Mouse (Mus musculus): ENCODE measurements around the gene Rai1. TPM values are rescaled to one million over a fixed set of nuclear protein-coding genes. Genes with fewer than 3 reads are reported as not detected.

Gene Rai1
- total and polyA plus RNA-seq, 3 experiments, result 6.6 to 22.6 (median 15.4) TPM

DNA sequence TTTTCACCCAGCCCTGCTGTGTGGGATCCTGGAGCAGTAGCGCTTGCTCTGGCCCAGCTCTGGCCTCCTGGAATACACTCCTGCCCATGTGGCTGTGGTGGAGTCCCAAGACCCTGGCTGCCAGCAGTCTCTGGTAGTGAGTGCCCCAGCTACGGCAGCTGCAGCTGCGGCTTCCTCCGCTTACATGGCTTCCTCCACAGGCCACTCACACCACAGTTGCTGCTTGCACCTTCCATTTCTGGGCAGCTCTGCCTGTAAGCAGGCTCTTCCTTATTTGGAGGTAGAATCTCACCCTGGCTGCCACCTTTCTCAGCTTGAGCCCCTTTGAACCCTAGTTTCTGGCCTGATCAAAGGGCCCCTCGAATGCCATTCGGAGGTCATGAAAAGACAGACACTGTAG is 25.7 kb downstream of the Rai1 start:
- H3K9me3 ChIP-seq (replicated peaks; ENCODE audit: low read length), result no peaks in the 10 kb centered on the region
- dilution Hi-C loops (cut with MboI; ENCODE audit: extremely low pct_ligation_motif_present, extremely low pct_unique_long_range_greater_than_20kb, low sequenced_read_pairs) (no loop called here), in situ Hi-C loops (cut with MboI; ENCODE audit: low pct_ligation_motif_present, low pct_unique_long_range_greater_than_20kb, low sequenced_read_pairs) (no loop called here)
- H3K27me3 ChIP-seq (replicated peaks), result no peaks in the 10 kb centered on the region
- TF ChIP-seq GABPA (IDR thresholded peaks at IDR 0.05; ENCODE audit: insufficient replicate concordance, low read depth, low read length) (no peak), NRF1 (IDR thresholded peaks at IDR 0.05; ENCODE audit: low read depth, low read length) (no peak), SMC3 (IDR thresholded peaks at IDR 0.05; ENCODE audit: low read depth, low read length) (no peak), ELF1 (IDR thresholded peaks at IDR 0.05; ENCODE audit: low read depth, low read length) (no peak), USF2 (conservative IDR thresholded peaks at IDR 0.05; ENCODE audit: low read depth, low read length) (no peak), JUND (conservative IDR thresholded peaks at IDR 0.05; ENCODE audit: low read depth, low read length) (no peak), POLR2AphosphoS2 (IDR thresholded peaks at IDR 0.05; ENCODE audit: low read depth, low read length) (no peak), MEF2A (IDR thresholded peaks at IDR 0.05; ENCODE audit: borderline replicate concordance, low read depth, low read length) (no peak), MAZ (IDR thresholded peaks at IDR 0.05; ENCODE audit: low read depth, low read length) (no peak), E2F4 (IDR thresholded peaks at IDR 0.05; ENCODE audit: insufficient replicate concordance, low read depth, low read length) (no peak), MYC (IDR thresholded peaks at IDR 0.05; ENCODE audit: low read depth, low read length) (no peak), SIN3A (IDR thresholded peaks at IDR 0.05; ENCODE audit: low read length) (no peak), BHLHE40 (IDR thresholded peaks at IDR 0.05; ENCODE audit: low read depth, low read length) (no peak), CHD1 (IDR thresholded peaks at IDR 0.05; ENCODE audit: low read depth, low read length) (no peak), EP300 (IDR thresholded peaks at IDR 0.05; ENCODE audit: low read length) (no peak), CHD2 (IDR thresholded peaks at IDR 0.05; ENCODE audit: low read length) (no peak)
- H3K4me3 ChIP-seq (replicated peaks in 1 of 3; ENCODE audit: low read depth in 2 of 3, low read length in 2 of 3, poor library complexity in 1 of 3), result no peak overlapping the region
- no peak overlapping the region for H3K4me2 ChIP-seq (ENCODE audit: insufficient read depth, low read depth, poor library complexity, severe bottlenecking)
- peaks cover 0 to 11% of the 10 kb centered on the region in 2 experiments for H3K36me3 ChIP-seq (replicated peaks in 1 of 2; ENCODE audit: control insufficient read depth in 1 of 2, insufficient read depth in 1 of 2, low read length in 1 of 2)
- H3K79me2 ChIP-seq (replicated peaks; ENCODE audit: control insufficient read depth, extremely low read depth, insufficient read depth, poor library complexity, severe bottlenecking), result no peaks in the 10 kb centered on the region
- no peak overlapping the region for H3K27ac ChIP-seq (ENCODE audit: insufficient read depth, low read depth)
- DNase-seq (ENCODE audit: extremely low read depth), result no peak
- peaks cover 4 to 56% of the 10 kb centered on the region in 2 experiments; a peak in 3 of 4 replicates for H3K4me1 ChIP-seq (ENCODE audit: control insufficient read depth in 1 of 2, insufficient read depth in 2 of 2)
- H3K9ac ChIP-seq (ENCODE audit: insufficient read depth, low read depth), result no peak overlapping the region

DNA sequence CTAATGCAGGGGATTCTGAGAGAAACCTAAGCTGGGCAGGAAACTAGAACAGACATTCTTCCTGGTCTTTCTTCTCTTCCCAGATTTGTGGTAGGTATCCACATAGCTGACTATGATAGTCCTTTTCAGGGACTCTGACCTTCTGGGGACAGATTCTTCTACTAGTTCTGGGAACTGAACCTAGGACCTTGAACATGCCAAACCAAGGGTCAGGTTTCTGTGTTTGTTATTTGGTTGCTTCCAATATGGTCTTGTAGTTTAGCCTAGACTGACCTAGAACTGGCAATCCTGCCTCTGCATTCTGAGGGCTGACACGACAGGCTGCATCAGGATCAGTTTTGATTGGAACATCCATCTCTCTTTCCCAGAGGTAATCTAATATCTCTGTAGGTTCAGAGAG is 27.2 kb downstream of the Rai1 start:
- Histone ChIP-seq H3K27me3 (replicated peaks) (no peaks in the 10 kb centered on the region), H3K79me2 (replicated peaks; ENCODE audit: control insufficient read depth, extremely low read depth, insufficient read depth, poor library complexity, severe bottlenecking) (no peaks in the 10 kb centered on the region), H3K9me3 (replicated peaks; ENCODE audit: low read length) (no peaks in the 10 kb centered on the region), H3K27ac (ENCODE audit: insufficient read depth, low read depth) (no peak overlapping the region), H3K9ac (ENCODE audit: insufficient read depth, low read depth) (no peak overlapping the region), H3K36me3 (replicated peaks in 1 of 2; ENCODE audit: control insufficient read depth in 1 of 2, insufficient read depth in 1 of 2, low read length in 1 of 2) (peaks cover 0 to 15% of the 10 kb centered on the region in 2 experiments), H3K4me1 (ENCODE audit: control insufficient read depth in 1 of 2, insufficient read depth in 2 of 2) (peaks cover 5 to 56% of the 10 kb centered on the region in 2 experiments; a peak in 3 of 4 replicates), H3K4me2 (ENCODE audit: insufficient read depth, low read depth, poor library complexity, severe bottlenecking) (no peak overlapping the region), H3K4me3 (replicated peaks in 1 of 3; ENCODE audit: low read depth in 2 of 3, low read length in 2 of 3, poor library complexity in 1 of 3) (no peak overlapping the region)
- no peak for DNase-seq (ENCODE audit: extremely low read depth)
- dilution Hi-C loops (cut with MboI; ENCODE audit: extremely low pct_ligation_motif_present, extremely low pct_unique_long_range_greater_than_20kb, low sequenced_read_pairs), result no loop called here
- in situ Hi-C loops (cut with MboI; ENCODE audit: low pct_ligation_motif_present, low pct_unique_long_range_greater_than_20kb, low sequenced_read_pairs), result no loop called here
- no peak for TF ChIP-seq ZNF384 (IDR thresholded peaks at IDR 0.05; ENCODE audit: low read depth, low read length)
- no peak for TF ChIP-seq KAT2A (IDR thresholded peaks at IDR 0.05; ENCODE audit: insufficient replicate concordance, low read length)
- TF ChIP-seq ZC3H11A (IDR thresholded peaks at IDR 0.05; ENCODE audit: low read depth, low read length), result no peak
- no peak for TF ChIP-seq CHD2 (IDR thresholded peaks at IDR 0.05; ENCODE audit: low read length)
- TF ChIP-seq MYC (IDR thresholded peaks at IDR 0.05; ENCODE audit: low read depth, low read length), result no peak
- no peak for TF ChIP-seq JUN (IDR thresholded peaks at IDR 0.05; ENCODE audit: insufficient read depth, low read depth, low read length)
- no peak for TF ChIP-seq MAX (IDR thresholded peaks at IDR 0.05; ENCODE audit: low read length)
- no peak for TF ChIP-seq IRF4 (IDR thresholded peaks at IDR 0.05; ENCODE audit: low read depth, low read length)
- no peak for TF ChIP-seq POLR2AphosphoS2 (IDR thresholded peaks at IDR 0.05; ENCODE audit: low read depth, low read length)
- TF ChIP-seq ETS1 (conservative IDR thresholded peaks at IDR 0.05; ENCODE audit: low read depth, low read length), result no peak

Measured in CH12.LX (cell line).